Mouse (Mus musculus): Measurements from ENCODE around the gene Cdkal1.

DNA sequence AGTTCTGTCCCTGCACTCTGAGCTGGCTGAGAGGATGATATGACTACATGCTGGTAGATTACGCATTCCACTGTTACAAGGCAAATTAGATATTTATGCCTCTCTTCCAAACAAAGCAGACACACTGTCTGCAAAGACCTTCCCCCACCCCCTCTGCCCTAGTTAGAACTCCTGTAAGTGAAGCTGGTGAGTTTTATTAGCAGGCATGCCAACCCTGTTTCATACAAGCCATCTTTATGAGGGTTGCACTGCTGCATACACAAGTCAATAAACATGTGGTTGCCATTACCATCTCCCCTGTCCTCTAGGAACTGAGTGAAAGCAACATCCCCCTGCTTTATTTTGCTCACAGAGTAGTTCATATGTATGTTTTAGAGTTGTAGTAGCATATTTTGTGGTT is 447.9 kb downstream of the Cdkal1 start:
- TF ChIP-seq POLR2A (IDR thresholded peaks at IDR 0.05; ENCODE audit: low read depth, low read length) (no peak), CTCF (IDR thresholded peaks at IDR 0.05; ENCODE audit: extremely low read depth, insufficient read length, insufficient replicate concordance, low read depth, low read length) (no peak)

Data from small intestine, adult 2 months (tissue).